Mouse (Mus musculus): Measurements from ENCODE around the gene Serpinb12. TPM values are rescaled to one million over a fixed set of nuclear protein-coding genes. Genes with fewer than 3 reads are reported as not detected.

Serpinb12 gene
- polyA plus RNA-seq, 1 experiment from 2014 or later, result not detected

Other genes with a start within 250 kb of the Serpinb12 start
- gene Bcl2, start 220.2 kb upstream of the Serpinb12 start, polyA plus RNA-seq (2016; fragmentation: Nextera tagmentation; extraction: Ambion mirVana), result 9.7 and 11.0 TPM in 2 replicates
- 8.3 and 9.0 TPM in 2 replicates for gene Kdsr, start 174.7 kb upstream of the Serpinb12 start, polyA plus RNA-seq (2016; fragmentation: Nextera tagmentation; extraction: Ambion mirVana)
- 61.7 and 68.8 TPM in 2 replicates for gene Vps4b, start 137.7 kb upstream of the Serpinb12 start, polyA plus RNA-seq (2016; fragmentation: Nextera tagmentation; extraction: Ambion mirVana)
- 0.20 TPM in 1 of 2 replicates, not detected in the other for gene Serpinb5, start 73.3 kb upstream of the Serpinb12 start, polyA plus RNA-seq (2016; fragmentation: Nextera tagmentation; extraction: Ambion mirVana)
- gene Serpinb13, start 46.5 kb downstream of the Serpinb12 start, polyA plus RNA-seq (2016; fragmentation: Nextera tagmentation; extraction: Ambion mirVana), result not detected in 2 replicates
- not detected in 2 replicates for gene Serpinb3a, start 117.9 kb downstream of the Serpinb12 start, polyA plus RNA-seq (2016; fragmentation: Nextera tagmentation; extraction: Ambion mirVana)
- not detected in 2 replicates for gene Serpinb3d, start 149.1 kb downstream of the Serpinb12 start, polyA plus RNA-seq (2016; fragmentation: Nextera tagmentation; extraction: Ambion mirVana)